Mouse (Mus musculus): Measurements from ENCODE around the gene Eif2d. TPM values are rescaled to one million over a fixed set of nuclear protein-coding genes. Genes with fewer than 3 reads are reported as not detected.

Gene Eif2d
- total RNA-seq (2017): 18.4 and 19.5 TPM in 2 replicates

- ATAC-seq (ENCODE audit: extremely low read depth, insufficient number of reproducible peaks, low FRiP score, poor library complexity, severe bottlenecking): peak; percentile 94
Observed at GRCm38 (mm10) chr1:131153018-131153629, at the start of gene Eif2d. Eif2d (plus strand) TSS chr1:131153181.

DNA sequence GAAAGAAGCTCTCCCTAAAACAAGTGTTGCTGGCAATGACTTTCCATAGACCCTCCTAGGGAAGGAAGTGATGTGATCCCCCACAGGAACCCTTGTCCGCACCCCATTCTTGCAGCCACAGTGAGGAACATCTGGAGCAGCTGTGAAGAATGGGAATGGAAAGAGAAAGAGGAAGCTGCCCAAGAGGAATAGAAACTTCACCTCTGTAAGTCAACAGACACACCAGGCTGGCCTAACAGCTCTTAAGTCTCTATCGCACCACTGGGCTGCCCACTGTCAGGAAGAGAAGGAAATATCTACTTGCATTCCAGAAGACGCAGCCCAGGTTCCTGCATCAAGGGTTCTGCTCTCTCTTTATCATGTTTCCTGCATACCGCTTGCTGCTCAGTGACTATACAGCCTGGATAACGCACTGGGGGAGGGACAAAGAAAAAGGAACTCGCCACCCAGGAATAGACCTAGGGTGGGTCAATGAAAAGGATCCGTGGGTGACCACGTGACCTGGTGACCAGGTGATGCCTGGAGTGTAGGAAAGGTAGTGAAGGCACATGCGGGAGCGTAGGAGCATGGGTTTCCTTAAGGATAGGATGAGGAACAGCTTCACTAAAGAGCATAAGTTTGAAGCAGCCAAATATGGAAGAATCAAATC lies 49.1 kb upstream of the Eif2d start:
- peak; percentile 81 for ATAC-seq (ENCODE audit: extremely low read depth, insufficient number of reproducible peaks, low FRiP score, poor library complexity, severe bottlenecking)

GRCm38 (mm10) chr1:131107575-131108308 lies 45.2 kb upstream of the Eif2d start:
- ATAC-seq (ENCODE audit: extremely low read depth, insufficient number of reproducible peaks, low FRiP score, poor library complexity, severe bottlenecking): no peak

DNA sequence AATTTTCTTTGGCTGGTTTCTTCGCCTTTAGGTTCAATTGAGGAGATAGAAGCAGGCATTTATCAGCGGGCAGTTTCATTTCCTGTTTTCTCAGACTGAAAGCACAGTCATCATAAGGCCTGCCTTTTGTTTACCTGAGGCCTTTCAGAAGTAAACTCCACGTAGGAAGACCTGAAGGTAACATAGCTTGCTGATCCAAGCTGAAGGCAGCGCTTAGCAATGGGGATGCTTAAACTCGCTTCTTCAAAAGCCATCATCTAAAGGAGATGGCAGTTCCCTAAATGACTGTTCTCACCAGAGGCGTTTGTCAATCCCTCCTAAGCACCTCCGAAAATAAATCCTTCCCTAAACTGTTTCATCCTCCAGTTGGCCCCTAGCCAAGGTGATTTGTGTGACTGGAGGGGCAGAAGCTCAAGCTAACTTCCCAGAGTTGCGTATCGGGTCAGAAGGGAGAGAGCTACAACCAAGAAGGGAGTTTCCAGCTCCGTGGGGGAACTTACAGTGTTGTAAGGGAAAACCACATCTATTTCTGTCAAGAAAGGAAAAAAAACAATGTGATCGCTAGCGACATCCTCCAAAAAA lies 42.4 kb upstream of the Eif2d start:
- ATAC-seq (ENCODE audit: extremely low read depth, insufficient number of reproducible peaks, low FRiP score, poor library complexity, severe bottlenecking): peak; percentile 71

DNA sequence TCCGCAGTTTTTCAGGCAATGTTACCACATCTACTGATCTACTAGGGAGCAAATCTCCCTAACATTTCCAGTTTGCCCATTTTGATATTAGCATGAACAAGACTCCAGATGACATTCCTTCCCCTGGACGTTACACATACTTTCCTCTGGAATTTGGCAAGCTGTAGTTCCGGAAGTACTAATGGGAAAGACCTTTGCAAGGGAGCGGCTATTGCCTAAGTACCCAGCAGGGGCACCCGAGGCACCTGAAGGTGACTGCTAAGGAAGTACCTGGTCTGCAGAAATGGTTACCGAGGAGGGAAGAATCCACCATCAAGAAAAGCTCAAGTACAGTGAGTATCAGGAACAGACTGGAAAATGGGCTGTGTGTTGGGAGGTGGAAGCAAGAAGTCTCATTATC lies 40.4 kb upstream of the Eif2d start:
- ATAC-seq (ENCODE audit: extremely low read depth, insufficient number of reproducible peaks, low FRiP score, poor library complexity, severe bottlenecking): 0 out of 2 replicates have a peak, but pooled peaks have one; percentile 13

- ATAC-seq (ENCODE audit: extremely low read depth, insufficient number of reproducible peaks, low FRiP score, poor library complexity, severe bottlenecking): peak; percentile 76
Observed at GRCm38 (mm10) chr1:131115932-131116331, 37.0 kb upstream of the Eif2d start.

GRCm38 (mm10) chr1:131116430-131117011 lies 36.5 kb upstream of the Eif2d start:
- no peak for ATAC-seq (ENCODE audit: extremely low read depth, insufficient number of reproducible peaks, low FRiP score, poor library complexity, severe bottlenecking)

- no peak for ATAC-seq (ENCODE audit: extremely low read depth, insufficient number of reproducible peaks, low FRiP score, poor library complexity, severe bottlenecking)
Observed at GRCm38 (mm10) chr1:131118530-131118929, 34.5 kb upstream of the Eif2d start.

DNA sequence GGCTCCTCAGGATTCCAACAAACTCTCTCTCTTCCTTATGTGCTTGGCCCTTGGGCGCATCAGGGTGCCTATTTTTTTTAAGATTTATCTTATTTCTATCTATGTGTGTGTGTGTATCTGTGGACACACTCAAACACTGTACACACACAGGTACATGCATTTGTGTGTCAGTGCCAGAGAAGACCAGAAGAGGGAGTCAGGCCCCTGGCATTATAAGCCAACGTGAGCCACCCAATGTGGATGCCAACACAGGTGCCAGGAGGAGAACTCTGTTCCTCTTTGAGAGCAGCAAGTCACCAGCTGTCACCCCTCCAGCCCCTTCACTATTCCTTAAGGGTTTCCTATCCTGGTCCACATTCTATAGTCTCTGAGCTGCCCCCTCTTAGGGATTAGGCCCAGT lies 34.0 kb upstream of the Eif2d start:
- ATAC-seq (ENCODE audit: extremely low read depth, insufficient number of reproducible peaks, low FRiP score, poor library complexity, severe bottlenecking): peak; percentile 80

DNA sequence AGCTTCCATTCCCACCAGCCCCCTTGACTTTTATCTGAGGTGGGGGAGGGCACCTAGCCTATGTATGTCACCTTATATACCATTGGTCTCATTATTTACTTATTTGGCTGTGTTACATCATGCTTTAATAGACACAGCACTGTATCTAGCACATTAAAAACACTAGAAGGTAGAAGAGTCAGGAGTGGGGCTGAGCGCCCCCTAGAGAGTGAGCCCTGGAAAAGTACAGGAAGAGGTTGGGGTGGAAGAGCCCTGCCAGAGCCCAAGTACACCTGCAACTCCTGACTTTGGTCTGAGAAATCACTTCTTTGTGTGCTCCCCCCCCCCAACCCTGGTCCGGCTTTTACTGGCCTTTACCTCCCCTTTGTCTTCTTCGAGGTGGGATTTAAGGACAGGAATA lies 31.0 kb upstream of the Eif2d start:
- ATAC-seq (ENCODE audit: extremely low read depth, insufficient number of reproducible peaks, low FRiP score, poor library complexity, severe bottlenecking): no peak

DNA sequence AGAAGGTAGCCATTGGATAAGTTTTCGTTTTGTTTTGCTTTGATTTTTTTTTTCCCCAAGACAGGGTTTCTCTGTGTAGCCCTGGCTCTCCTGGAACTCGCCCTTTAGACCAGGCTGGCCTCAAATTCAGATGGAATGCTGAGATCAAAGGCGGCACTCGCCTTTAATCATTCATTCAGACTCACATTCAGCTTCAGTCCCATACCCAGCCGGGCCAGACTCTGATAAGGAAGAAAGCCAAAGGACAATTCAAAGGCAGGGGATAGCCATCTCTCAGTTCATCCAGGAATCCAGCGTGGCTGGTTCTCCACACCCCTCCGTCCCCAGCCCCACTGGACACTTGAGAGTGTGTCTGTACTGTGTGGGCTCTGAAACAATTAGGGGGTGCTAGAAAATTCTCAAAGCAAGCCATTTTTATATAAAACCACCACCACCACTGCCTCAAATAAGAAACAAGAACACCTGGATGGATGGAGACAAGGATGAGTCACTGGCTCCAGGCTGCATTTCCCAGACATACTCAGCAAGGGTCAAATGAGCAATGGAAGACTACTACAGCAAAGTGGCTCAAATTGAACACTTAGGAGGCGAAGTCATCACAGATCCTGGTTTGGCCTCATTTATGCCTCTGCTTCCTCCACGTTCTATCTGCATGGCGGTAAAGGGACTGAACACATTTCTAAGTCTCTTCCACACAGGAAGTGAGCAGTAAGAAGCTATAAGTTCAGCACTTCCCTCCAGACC lies 29.3 kb upstream of the Eif2d start:
- ATAC-seq (ENCODE audit: extremely low read depth, insufficient number of reproducible peaks, low FRiP score, poor library complexity, severe bottlenecking): no peak

GRCm38 (mm10) chr1:131125987-131126744 lies 26.8 kb upstream of the Eif2d start:
- no peak for ATAC-seq (ENCODE audit: extremely low read depth, insufficient number of reproducible peaks, low FRiP score, poor library complexity, severe bottlenecking)

GRCm38 (mm10) chr1:131134231-131134630 lies 18.8 kb upstream of the Eif2d start:
- ATAC-seq (ENCODE audit: extremely low read depth, insufficient number of reproducible peaks, low FRiP score, poor library complexity, severe bottlenecking): no peak

DNA sequence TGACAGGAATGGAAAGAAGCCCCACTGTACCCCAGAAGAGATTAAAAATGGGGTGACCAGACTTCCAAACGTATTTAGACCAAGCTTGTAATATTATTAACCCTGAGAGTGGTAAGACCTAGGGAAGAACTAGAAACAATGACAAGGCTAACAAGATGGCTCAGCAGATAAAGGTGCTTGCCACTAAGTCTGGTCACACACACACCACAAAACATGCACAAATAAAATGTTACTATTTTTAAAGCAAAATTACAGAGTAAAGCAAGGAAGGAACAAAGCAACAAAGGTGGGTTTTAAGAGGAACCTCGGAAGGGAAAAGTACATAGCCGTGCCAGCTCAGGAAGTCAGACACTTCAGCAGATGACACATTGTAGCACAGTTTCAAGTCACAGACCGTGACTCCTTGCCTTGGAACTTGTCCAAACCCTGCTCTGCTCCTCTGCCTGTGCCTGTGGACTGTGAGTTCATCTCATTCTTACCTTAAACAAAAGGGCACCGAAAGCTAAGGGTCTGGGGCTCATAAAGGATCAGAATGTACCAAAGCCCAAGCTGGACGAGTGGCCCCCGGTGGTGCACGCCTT lies 17.9 kb upstream of the Eif2d start:
- ATAC-seq (ENCODE audit: extremely low read depth, insufficient number of reproducible peaks, low FRiP score, poor library complexity, severe bottlenecking): no peak

DNA sequence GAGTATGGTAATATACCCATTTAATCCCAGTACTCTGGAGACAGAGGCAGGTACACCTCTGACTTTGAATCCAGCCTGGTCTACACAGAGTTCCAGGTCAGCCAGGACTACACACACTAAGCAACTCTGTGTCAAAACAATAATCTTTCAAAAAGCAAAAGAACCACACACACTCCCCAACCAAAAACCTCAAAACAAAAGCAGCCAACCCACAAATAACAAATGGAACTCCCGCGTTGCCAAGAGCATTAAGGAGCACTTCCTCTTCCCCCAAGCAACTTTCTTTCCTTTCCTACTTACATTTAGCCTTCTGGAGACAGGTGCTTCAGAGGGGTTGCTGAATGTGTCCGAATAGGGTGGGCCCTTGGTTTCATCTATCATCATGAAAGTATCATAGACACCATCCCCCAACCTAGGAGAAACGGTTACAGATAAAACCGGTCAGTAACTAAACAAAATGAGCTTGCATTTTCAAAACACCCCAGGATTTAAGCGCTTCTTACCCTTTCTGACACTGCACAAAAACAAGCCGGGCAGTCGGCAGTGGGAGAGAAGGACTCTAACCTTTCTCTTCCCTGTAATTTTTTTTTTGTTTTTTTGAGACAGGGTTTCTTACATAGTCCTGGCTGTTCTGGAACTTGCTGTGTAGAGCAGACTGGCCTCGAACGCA lies 16.9 kb upstream of the Eif2d start:
- no peak for ATAC-seq (ENCODE audit: extremely low read depth, insufficient number of reproducible peaks, low FRiP score, poor library complexity, severe bottlenecking)

DNA sequence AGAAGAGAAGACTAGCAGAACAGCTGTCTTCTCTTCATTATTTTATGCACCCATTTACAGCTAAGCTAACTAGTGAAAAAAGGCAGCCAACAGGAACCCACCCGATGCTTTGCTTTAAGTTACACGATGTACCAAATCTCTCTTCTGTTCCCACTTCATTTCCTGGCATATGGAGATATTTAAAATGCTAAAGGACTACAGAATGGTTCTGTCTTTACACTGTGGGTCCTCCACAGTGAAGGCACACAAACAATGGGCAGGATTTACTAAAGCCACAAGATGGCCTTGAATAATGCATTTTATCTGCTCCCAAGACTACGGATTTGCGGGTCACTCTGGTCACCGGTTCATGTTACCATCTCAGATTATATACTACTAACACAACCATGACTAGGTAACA lies 15.9 kb upstream of the Eif2d start:
- no peak for ATAC-seq (ENCODE audit: extremely low read depth, insufficient number of reproducible peaks, low FRiP score, poor library complexity, severe bottlenecking)

DNA sequence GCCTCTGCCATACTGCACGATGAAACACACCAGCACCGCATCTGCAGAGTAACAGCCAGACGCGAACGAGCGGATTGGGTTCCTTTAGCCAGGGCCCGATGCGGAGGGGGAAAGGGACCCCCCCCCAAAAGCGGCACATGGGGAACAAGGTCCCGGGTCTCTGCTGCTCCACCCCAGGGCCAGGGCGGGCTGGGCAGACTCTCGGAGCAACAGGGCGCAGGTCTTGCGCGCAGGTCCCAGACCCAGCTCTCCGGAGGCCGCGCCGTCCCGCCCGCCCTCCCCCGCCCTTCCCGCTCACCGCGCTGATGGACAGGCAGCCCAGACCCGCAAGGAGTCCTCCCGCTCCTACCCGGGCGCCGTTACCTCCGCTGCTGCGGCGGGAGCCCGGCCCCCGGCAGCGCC lies 15.3 kb upstream of the Eif2d start:
- ATAC-seq (ENCODE audit: extremely low read depth, insufficient number of reproducible peaks, low FRiP score, poor library complexity, severe bottlenecking): no peak
